Mouse (Mus musculus): ENCODE measurements around the gene Sox18. TPM values are rescaled to one million over a fixed set of nuclear protein-coding genes. Genes with fewer than 3 reads are reported as not detected.
A peak's percentile ranks its signal among the peaks of the same experiment; 100 is the strongest.

Gene Sox18
- polyA plus RNA-seq, 1 experiment = 5.5 TPM

- Histone ChIP-seq H3K27me3 (ENCODE audit: control insufficient read depth, insufficient read depth, low read length) (no peaks in the 10 kb centered on the region), H3K27ac (ENCODE audit: control insufficient read depth, insufficient read depth, low read depth, low read length) (peak overlapping the region; percentile 94), H3K4me3 (ENCODE audit: control insufficient read depth, low read depth, low read length) (peak overlapping the region; percentile 80), H3K4me1 (ENCODE audit: control insufficient read depth, insufficient read depth, low read length) (peaks cover 34% of the 10 kb centered on the region), H3K36me3 (ENCODE audit: control insufficient read depth, insufficient read depth, low read length) (no peaks in the 10 kb centered on the region)
- TF ChIP-seq CTCF (IDR thresholded peaks at IDR 0.05; ENCODE audit: control insufficient read depth, insufficient read depth, insufficient replicate concordance, low read depth, low read length) (no peak), POLR2A (IDR thresholded peaks at IDR 0.05; ENCODE audit: control insufficient read depth, low read depth, low read length) (no peak)
Observed at GRCm38 (mm10) chr2:181674934-181675333, 3.5 kb upstream of the Sox18 start.

- TF ChIP-seq POLR2A (IDR thresholded peaks at IDR 0.05; ENCODE audit: control insufficient read depth, low read depth, low read length) = no peak
- no peak for TF ChIP-seq CTCF (IDR thresholded peaks at IDR 0.05; ENCODE audit: control insufficient read depth, insufficient read depth, insufficient replicate concordance, low read depth, low read length)
- no peaks in the 10 kb centered on the region for H3K27me3 ChIP-seq (ENCODE audit: control insufficient read depth, insufficient read depth, low read length)
- H3K36me3 ChIP-seq (ENCODE audit: control insufficient read depth, insufficient read depth, low read length) = no peaks in the 10 kb centered on the region
- H3K27ac ChIP-seq (ENCODE audit: control insufficient read depth, insufficient read depth, low read depth, low read length) = 0 out of 2 replicates have a peak overlapping the region, but pooled peaks have one; percentile 18
- H3K4me3 ChIP-seq (ENCODE audit: control insufficient read depth, low read depth, low read length) = no peak overlapping the region
- peaks cover 32% of the 10 kb centered on the region for H3K4me1 ChIP-seq (ENCODE audit: control insufficient read depth, insufficient read depth, low read length)
Observed at GRCm38 (mm10) chr2:181673501-181673900, 2.1 kb upstream of the Sox18 start.

GRCm38 (mm10) chr2:181671984-181672383 is 544 bp upstream of the Sox18 start:
- H3K27me3 ChIP-seq (ENCODE audit: control insufficient read depth, insufficient read depth, low read length) = no peaks in the 10 kb centered on the region
- H3K36me3 ChIP-seq (ENCODE audit: control insufficient read depth, insufficient read depth, low read length) = no peaks in the 10 kb centered on the region
- TF ChIP-seq POLR2A (IDR thresholded peaks at IDR 0.05; ENCODE audit: control insufficient read depth, low read depth, low read length) (no peak), CTCF (IDR thresholded peaks at IDR 0.05; ENCODE audit: control insufficient read depth, insufficient read depth, insufficient replicate concordance, low read depth, low read length) (no peak)
- no peak overlapping the region for H3K27ac ChIP-seq (ENCODE audit: control insufficient read depth, insufficient read depth, low read depth, low read length)
- H3K4me1 ChIP-seq (ENCODE audit: control insufficient read depth, insufficient read depth, low read length) = peaks cover 32% of the 10 kb centered on the region
- H3K4me3 ChIP-seq (ENCODE audit: control insufficient read depth, low read depth, low read length) = peak overlapping the region; percentile 82

GRCm38 (mm10) chr2:181670913-181671311 is 528 bp downstream of the Sox18 start:
- H3K4me3 ChIP-seq (ENCODE audit: control insufficient read depth, low read depth, low read length) = peak overlapping the region; percentile 82
- no peaks in the 10 kb centered on the region for H3K27me3 ChIP-seq (ENCODE audit: control insufficient read depth, insufficient read depth, low read length)
- TF ChIP-seq POLR2A (IDR thresholded peaks at IDR 0.05; ENCODE audit: control insufficient read depth, low read depth, low read length) (no peak), CTCF (IDR thresholded peaks at IDR 0.05; ENCODE audit: control insufficient read depth, insufficient read depth, insufficient replicate concordance, low read depth, low read length) (no peak)
- no peak overlapping the region for H3K27ac ChIP-seq (ENCODE audit: control insufficient read depth, insufficient read depth, low read depth, low read length)
- peaks cover 32% of the 10 kb centered on the region for H3K4me1 ChIP-seq (ENCODE audit: control insufficient read depth, insufficient read depth, low read length)
- H3K36me3 ChIP-seq (ENCODE audit: control insufficient read depth, insufficient read depth, low read length) = no peaks in the 10 kb centered on the region

GRCm38 (mm10) chr2:181670285-181670912 is 1.0 kb downstream of the Sox18 start:
- Histone ChIP-seq H3K36me3 (ENCODE audit: control insufficient read depth, insufficient read depth, low read length) (no peaks in the 10 kb centered on the region), H3K4me1 (ENCODE audit: control insufficient read depth, insufficient read depth, low read length) (peaks cover 28% of the 10 kb centered on the region), H3K27ac (ENCODE audit: control insufficient read depth, insufficient read depth, low read depth, low read length) (no peak overlapping the region), H3K4me3 (ENCODE audit: control insufficient read depth, low read depth, low read length) (peak overlapping the region; percentile 82), H3K27me3 (ENCODE audit: control insufficient read depth, insufficient read depth, low read length) (no peaks in the 10 kb centered on the region)
- TF ChIP-seq POLR2A (IDR thresholded peaks at IDR 0.05; ENCODE audit: control insufficient read depth, low read depth, low read length) (no peak), CTCF (IDR thresholded peaks at IDR 0.05; ENCODE audit: control insufficient read depth, insufficient read depth, insufficient replicate concordance, low read depth, low read length) (no peak)

GRCm38 (mm10) chr2:181663298-181663630 is 8.2 kb downstream of the Sox18 start:
- H3K36me3 ChIP-seq (ENCODE audit: control insufficient read depth, insufficient read depth, low read length) = no peaks in the 10 kb centered on the region
- H3K4me3 ChIP-seq (ENCODE audit: control insufficient read depth, low read depth, low read length) = no peak overlapping the region
- no peaks in the 10 kb centered on the region for H3K27me3 ChIP-seq (ENCODE audit: control insufficient read depth, insufficient read depth, low read length)
- H3K27ac ChIP-seq (ENCODE audit: control insufficient read depth, insufficient read depth, low read depth, low read length) = no peak overlapping the region
- peaks cover 9% of the 10 kb centered on the region for H3K4me1 ChIP-seq (ENCODE audit: control insufficient read depth, insufficient read depth, low read length)
- TF ChIP-seq POLR2A (IDR thresholded peaks at IDR 0.05; ENCODE audit: control insufficient read depth, low read depth, low read length) = no peak

- peaks cover 9% of the 10 kb centered on the region for H3K4me1 ChIP-seq (ENCODE audit: control insufficient read depth, insufficient read depth, low read length)
- H3K36me3 ChIP-seq (ENCODE audit: control insufficient read depth, insufficient read depth, low read length) = no peaks in the 10 kb centered on the region
- no peak overlapping the region for H3K27ac ChIP-seq (ENCODE audit: control insufficient read depth, insufficient read depth, low read depth, low read length)
- TF ChIP-seq POLR2A (IDR thresholded peaks at IDR 0.05; ENCODE audit: control insufficient read depth, low read depth, low read length) (no peak), CTCF (IDR thresholded peaks at IDR 0.05; ENCODE audit: control insufficient read depth, insufficient read depth, insufficient replicate concordance, low read depth, low read length) (no peak)
- no peak overlapping the region for H3K4me3 ChIP-seq (ENCODE audit: control insufficient read depth, low read depth, low read length)
- H3K27me3 ChIP-seq (ENCODE audit: control insufficient read depth, insufficient read depth, low read length) = no peaks in the 10 kb centered on the region
Observed at GRCm38 (mm10) chr2:181662620-181663297, 8.7 kb downstream of the Sox18 start.

Data from testis, adult 2 months (tissue).